Mouse (Mus musculus): ENCODE results near the gene Gm20695.

The Gm20695 gene

DNA sequence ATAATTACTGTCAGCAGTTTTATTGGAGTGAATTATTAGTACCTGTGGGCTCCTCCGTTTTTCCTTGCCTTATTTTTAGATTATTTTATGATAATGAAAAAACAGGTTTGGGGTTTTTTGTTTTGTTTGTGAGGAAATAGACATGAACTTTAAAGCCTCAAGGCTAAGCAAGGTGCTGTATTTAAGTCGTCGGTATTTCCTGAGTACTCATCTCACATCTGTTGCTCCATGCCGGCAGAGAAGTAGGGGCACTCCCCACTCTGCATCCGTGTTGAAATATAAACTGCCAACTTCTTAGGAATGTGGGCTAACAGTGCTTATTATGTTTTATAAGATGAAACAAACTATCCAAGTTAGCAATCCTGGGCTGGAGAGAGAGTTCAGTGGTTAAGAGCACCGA lies 11.6 kb downstream of the Gm20695 start:
- no peak for DNase-seq

GRCm38 (mm10) chr16:3896553-3896952 lies 12.1 kb downstream of the Gm20695 start:
- DNase-seq = no peak

DNA sequence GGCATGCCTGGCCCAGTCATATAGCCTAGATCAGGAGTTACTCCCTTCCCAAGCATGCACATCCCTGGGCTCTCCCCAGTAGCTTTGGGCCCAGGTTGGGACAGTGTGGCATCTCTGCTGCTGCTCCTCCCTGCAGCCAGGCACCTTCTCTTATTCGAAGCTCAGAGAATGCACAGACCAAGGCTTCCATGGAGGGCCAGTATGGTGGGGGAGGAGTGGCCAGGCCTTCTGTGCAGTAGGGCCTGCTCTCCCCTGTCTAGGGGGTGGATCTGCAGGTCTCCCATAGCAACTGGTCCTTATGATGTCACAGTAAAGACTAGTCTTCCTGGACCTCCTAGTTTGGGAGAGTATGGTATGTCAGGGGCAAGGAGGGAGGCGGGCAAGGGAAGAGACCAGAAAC lies 23.0 kb downstream of the Gm20695 start:
- DNase-seq = no peak

- DNase-seq = peak; percentile 88
Observed at GRCm38 (mm10) chr16:3908537-3909111, 24.2 kb downstream of the Gm20695 start, which contains the start of the genes 1700037C18Rik and Cluap1. TSS of gene 1700037C18Rik (minus strand) at chr16:3908689. TSS of gene Cluap1 (plus strand) at chr16:3908801.

DNA sequence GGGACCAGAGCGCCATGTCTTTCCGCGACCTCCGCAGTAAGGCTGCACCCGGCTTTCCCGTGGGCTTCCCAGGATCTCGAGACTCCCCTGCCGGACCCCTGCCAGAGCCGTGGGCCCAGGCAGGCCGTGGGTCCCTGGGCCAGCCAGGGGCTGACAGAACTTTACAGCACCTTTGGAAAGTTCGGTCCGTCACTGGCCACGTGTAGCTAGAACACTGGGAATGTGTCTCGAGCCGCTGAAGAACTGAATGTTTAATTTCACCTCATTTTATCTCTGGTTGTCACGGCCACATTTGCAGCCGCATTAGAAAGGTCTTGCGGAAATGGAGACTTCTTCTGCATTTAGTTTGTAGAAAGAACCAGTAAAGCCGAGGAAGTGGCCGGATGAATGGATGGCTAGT lies 24.7 kb downstream of the Gm20695 start:
- DNase-seq = no peak

GRCm38 (mm10) chr16:3920756-3921155 lies 36.3 kb downstream of the Gm20695 start:
- DNase-seq = no peak

DNA sequence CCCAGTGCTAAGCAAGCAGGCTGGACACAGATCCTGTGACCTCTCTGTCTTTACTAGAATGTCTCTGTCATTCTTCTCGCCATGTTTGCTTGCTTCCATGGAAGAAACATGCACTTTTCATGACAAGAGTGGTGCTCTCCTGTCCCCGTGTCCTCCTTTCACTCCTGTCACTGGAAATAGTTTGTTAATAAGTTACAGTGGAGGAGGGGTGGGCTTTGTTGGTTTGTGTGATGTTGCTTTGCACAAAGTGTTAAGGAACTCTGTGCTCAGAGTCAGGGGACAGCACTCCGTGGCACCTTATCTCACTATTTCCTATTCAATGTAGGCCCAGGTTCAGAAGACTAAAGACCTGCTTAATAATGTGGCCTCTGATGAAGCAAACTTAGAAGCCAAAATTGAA lies 39.1 kb downstream of the Gm20695 start:
- no peak for DNase-seq

DNA sequence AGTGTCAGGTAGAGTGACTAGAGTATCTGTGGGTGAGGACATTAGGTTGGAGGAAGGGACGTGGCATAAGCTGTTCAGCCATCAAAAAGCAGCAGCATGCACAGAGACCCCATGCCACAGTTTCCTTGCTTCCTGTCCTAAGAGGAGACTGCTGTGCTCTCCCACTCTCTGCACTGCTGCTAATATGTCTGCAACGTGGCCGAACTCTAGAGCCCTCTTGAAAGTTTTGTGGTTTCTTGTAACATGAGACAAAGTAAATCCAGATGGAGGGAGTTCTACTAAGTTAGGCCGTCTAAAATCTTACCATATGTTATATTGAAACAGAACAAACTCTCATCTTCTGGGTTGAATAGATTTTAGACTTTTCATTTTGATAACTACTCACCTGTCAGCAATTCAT lies 39.5 kb downstream of the Gm20695 start:
- no peak for DNase-seq

DNA sequence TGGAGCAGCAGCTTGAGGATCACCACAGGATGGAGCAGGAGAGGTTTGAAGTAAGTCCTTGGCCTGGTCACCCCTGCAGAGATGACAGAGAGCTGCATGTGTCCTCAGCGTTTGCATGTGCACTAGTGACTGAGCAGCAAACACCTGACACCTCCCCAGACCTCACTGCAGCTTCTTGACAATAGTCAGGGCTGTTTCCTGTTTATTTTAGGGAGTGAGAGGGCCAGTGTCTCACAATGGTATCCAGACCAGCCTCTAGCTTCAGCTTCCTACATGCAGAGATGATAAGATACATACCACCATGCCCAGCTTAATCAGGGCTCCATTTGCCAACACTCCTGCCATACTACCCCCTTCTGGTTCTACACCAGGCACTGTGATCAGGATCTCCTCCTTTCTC lies 44.1 kb downstream of the Gm20695 start:
- DNase-seq = no peak

DNA sequence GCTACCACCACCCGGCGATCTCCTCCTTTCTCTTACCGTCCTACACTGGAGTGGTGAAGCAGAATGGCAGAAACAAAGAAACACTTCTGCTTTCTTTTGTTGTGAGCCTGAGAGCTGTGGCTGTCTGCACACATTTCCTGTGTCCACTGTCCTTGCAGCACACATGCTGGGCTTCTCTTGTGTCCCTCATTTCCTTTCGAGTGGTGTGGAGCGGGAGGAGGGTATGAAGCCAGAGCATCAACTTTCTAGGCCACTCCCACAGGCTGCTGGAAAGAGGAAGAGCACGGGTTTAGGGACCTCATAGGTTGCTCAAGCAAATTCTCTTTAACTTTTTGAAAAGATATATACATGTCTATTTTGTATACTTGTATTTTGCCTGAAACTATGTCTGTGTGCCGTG lies 44.7 kb downstream of the Gm20695 start:
- no peak for DNase-seq

- DNase-seq = no peak
Observed at GRCm38 (mm10) chr16:3933536-3933935, 49.1 kb downstream of the Gm20695 start.

GRCm38 (mm10) chr16:3934091-3934490 lies 49.6 kb downstream of the Gm20695 start:
- no peak for DNase-seq

DNA sequence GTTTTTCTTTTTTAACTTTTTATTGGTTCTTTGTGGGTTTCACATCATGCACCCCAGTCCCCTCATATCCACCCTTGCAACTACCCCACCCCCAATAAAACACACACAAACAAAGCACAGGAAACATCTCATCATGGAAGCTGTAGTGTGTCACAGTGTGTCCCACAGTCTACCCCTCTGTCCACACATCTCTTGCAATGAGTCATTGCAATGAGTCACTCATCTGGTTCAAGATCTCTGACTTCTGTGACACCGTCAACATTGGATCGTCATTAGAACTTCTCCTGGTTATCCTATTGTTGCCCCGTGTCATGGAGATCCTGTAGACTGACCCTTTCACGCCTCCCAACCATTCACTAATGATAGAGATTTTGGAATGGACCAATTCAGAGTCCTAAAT lies 50.3 kb downstream of the Gm20695 start:
- no peak for DNase-seq

DNA sequence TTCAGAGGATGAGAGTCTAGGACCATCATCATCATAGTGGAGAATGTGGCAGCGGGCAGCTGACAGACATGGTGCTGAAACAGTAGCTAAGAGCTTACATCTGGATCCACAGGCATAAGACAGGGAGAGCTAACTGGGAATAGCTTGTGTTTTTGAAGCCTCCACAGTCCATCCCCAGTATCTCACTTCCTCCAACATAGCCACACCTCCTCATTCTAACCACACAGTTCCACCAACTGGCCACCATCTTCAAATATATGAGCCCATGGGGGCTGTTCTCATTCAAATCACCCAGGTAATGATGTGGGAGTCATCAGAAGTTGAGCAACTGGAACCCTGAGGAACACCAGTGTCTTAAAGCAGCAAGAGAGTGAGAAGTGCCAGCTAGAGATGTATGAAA lies 66.7 kb downstream of the Gm20695 start:
- no peak for DNase-seq

DNA sequence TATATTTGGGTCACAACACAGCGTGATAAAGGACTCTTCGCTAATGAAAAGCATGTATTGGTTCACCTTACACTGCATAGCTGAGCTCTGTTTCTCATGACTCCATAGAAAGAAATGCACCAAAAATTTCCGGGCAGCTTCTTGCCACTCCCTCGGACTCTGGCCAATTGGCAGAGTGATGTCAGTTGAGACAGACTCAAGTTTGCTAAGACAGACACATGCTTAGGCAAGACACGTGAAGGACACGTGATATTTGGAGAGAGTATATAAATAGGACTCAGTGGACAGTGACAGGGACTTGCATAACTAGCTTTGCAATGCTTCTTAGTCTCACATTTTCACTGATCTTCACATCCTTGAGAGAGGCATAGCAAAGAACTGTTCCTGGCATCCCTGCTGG lies 71.9 kb downstream of the Gm20695 start:
- no peak for DNase-seq

- DNase-seq = no peak
Observed at GRCm38 (mm10) chr16:3959261-3959660, 74.8 kb downstream of the Gm20695 start.

DNA sequence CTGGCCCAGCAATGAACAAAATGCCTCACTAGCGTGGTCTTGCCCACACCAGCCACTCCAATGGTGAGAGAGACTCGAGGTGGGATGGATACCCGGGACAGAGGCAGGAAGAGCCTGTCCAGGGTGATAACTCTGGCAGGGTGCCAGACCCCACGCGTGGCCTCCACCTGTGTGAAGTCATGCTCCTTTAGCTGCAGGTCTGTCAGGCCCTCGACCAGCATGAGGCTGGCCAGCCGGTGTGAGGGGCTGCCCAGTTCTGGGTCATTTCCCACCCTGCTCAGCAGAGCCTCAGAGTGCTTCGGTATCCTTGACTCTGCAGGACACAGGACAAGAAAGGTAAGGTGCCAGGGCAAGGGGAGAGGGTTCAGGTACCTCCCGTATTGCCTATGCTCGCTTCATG lies 80.5 kb downstream of the Gm20695 start:
- DNase-seq = no peak

GRCm38 (mm10) chr16:3965534-3965933 lies 81.1 kb downstream of the Gm20695 start:
- no peak for DNase-seq
